Comparison of ENCODE assay signal across 13 mouse cellular contexts in the genomic region with DNA sequence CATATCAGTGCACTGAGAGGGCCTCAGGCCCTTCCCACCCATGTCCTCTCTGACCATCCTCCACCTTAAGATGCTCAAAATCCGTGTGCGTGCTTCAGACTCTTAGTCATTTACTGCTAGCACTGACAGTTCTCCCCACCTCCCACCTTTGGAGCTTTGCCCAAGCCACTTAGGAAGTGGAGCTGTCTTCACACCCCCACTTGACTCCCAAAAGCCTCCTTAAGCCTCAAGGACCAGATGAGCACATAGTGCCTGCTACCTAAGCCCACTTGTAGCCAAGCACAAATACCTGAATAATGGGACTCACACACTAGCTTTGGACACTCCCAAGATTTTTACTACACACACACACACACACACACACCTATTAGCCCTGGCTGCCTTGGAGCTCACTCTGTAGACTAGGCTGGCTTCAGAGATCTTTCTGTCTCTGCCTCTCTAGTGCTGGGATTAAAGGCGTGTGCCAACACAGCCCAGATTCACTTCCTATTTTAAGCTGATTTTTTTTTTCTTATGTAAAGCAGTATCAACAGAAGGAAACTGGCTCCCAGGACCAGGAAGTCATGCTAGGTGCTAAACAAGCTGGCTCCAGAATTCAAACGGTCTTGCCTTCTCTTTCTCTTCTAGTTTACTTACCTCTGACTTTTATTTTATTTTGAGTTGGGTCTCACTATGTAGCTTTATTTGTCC. TPM values are rescaled to one million over a fixed set of nuclear protein-coding genes. Genes with fewer than 3 reads are reported as not detected.
A peak's percentile ranks its signal among the peaks of the same experiment; 100 is the strongest.
DNase-seq lines count a peak whose midpoint lies in the region; ATAC-seq and TF ChIP-seq lines count a peak whose summit lies in the region.
"Had no signal": no experiment of that assay in that cellular context is flagged by ENCODE, and none has a peak within 500 bp of the region (broad histone marks: within the 10 kb centered on the region; RNA-seq: fewer than 3 reads in every experiment).

No protein-coding gene starts in this region.

- no peaks in the 10 kb centered on the region for H3K9me3 ChIP-seq in stomach, postnatal 0 days (ENCODE audit: control insufficient read depth, low read length)
- H3K9me3 ChIP-seq: embryonic facial prominence, embryonic 13.5 days; liver, embryonic 13.5 days; stomach, embryonic 15.5 days had no signal

- no peak overlapping the region for H3K4me2 ChIP-seq in stomach, postnatal 0 days (replicated peaks; ENCODE audit: low read depth)
- H3K4me2 ChIP-seq: embryonic facial prominence, embryonic 13.5 days; liver, embryonic 13.5 days; stomach, embryonic 15.5 days had no signal

- no peak overlapping the region for H3K4me3 ChIP-seq in gastrocnemius, adult 2 months
- H3K4me3 ChIP-seq in stomach, postnatal 0 days (ENCODE audit: low read depth, low read length), result no peak overlapping the region
- H3K4me3 ChIP-seq: embryonic facial prominence, embryonic 13.5 days; liver, embryonic 13.5 days; stomach, embryonic 15.5 days had no signal

- TF ChIP-seq CTCF in gastrocnemius, adult 2 months (IDR thresholded peaks at IDR 0.05), result no peak
- no peak for TF ChIP-seq CTCF in stomach, postnatal 0 days (IDR thresholded peaks at IDR 0.05; ENCODE audit: low read depth)

- no peak for DNase-seq in gastrocnemius, adult 2 months
- no peak for DNase-seq in gastrocnemius, postnatal 36 days
- peak; percentile 83 for DNase-seq in A20 (ENCODE audit: low read depth, low spot score)
- DNase-seq in brain, adult 2 months (ENCODE audit: low read depth, low spot score), result peak; percentile 87
- peak; percentile 94 for DNase-seq in lung, postnatal 36 days
- DNase-seq in stomach, postnatal 0 days (ENCODE audit: low spot score), result no peak
- DNase-seq in thymus, postnatal 10 days (ENCODE audit: low spot score in 2 of 2), result no peak
- DNase-seq: heart, postnatal 14 days; kidney, adult 9 months; liver, embryonic 13.5 days had no signal

- WGBS in stomach, postnatal 0 days, result 62% methylated on average over 4 of the region's 4 CpGs

- H3K36me3 ChIP-seq in stomach, postnatal 0 days (ENCODE audit: control insufficient read depth, insufficient read depth, low read length), result no peaks in the 10 kb centered on the region
- H3K36me3 ChIP-seq: embryonic facial prominence, embryonic 13.5 days; liver, embryonic 13.5 days; stomach, embryonic 15.5 days had no signal

- H3K27me3 ChIP-seq in stomach, postnatal 0 days (ENCODE audit: control insufficient read depth, insufficient read depth, low read length), result no peaks in the 10 kb centered on the region
- H3K27me3 ChIP-seq: embryonic facial prominence, embryonic 13.5 days; liver, embryonic 13.5 days; stomach, embryonic 15.5 days had no signal

- no peak for ATAC-seq in stomach, postnatal 0 days (ENCODE audit: low FRiP score, low TSS enrichment)
- no peak for ATAC-seq in inflammation-experienced regulatory T-cells, adult 6 months

- H3K4me1 ChIP-seq in stomach, postnatal 0 days (replicated peaks; ENCODE audit: control insufficient read depth, insufficient read depth), result no peaks in the 10 kb centered on the region

- TF ChIP-seq EP300 in stomach, postnatal 0 days (optimal IDR thresholded peaks at IDR 0.05), result no peak

- intact Hi-C loops in gastrocnemius, adult 2 months (cut with DNase I), result no loop called here
- intact Hi-C loops in gastrocnemius, postnatal 36 days (cut with DNase I), result loop anchor here (1.0 kb wide), 1 partner anchor 8 kb away; no protein-coding TSS in a partner anchor

- 0 out of 2 replicates have a peak overlapping the region, but pooled peaks have one; percentile 24 for H3K27ac ChIP-seq in gastrocnemius, adult 2 months
- H3K27ac ChIP-seq in stomach, postnatal 0 days (replicated peaks), result no peak overlapping the region
- H3K27ac ChIP-seq: embryonic facial prominence, embryonic 13.5 days; liver, embryonic 13.5 days; stomach, embryonic 15.5 days had no signal

- H3K9ac ChIP-seq in stomach, postnatal 0 days (ENCODE audit: low read length), result no peak overlapping the region
- H3K9ac ChIP-seq: embryonic facial prominence, embryonic 13.5 days; stomach, embryonic 15.5 days had no signal

RNA-seq across cellular contexts. Expression of a gene that starts 9.6 kb away (rescaled TPM):
- total RNA-seq in gastrocnemius, adult 2 months (2021), result 1 to 10 TPM; 3.1 to 4.1 TPM
- total RNA-seq in gastrocnemius, postnatal 36 days (2021), result 1 to 10 TPM; 2.4 to 3.4 TPM
- 3.0 and 3.5 TPM in 2 replicates for polyA plus RNA-seq in stomach, postnatal 0 days (2015; fragmentation: Nextera tagmentation; extraction: Ambion mirVana)
- 1 to 10 TPM; 2.6 to 3.6 (median 2.8) TPM for polyA plus RNA-seq in inflammation-experienced regulatory T-cells, adult 6 months (2017; shearing (Covaris generic))

RNA-seq across cellular contexts. Expression of a gene that starts 13.9 kb away (rescaled TPM):
- total RNA-seq in gastrocnemius, adult 2 months (2021), result 1 to 10 TPM; 2.8 to 5.9 TPM
- 1 to 10 TPM; 1.9 to 3.9 TPM for total RNA-seq in gastrocnemius, postnatal 36 days (2021)
- 22.2 and 23.5 TPM in 2 replicates for polyA plus RNA-seq in stomach, postnatal 0 days (2015; fragmentation: Nextera tagmentation; extraction: Ambion mirVana)
- 10 to 100 TPM; 48.4 to 49.9 (median 49.5) TPM for polyA plus RNA-seq in inflammation-experienced regulatory T-cells, adult 6 months (2017; shearing (Covaris generic))

Comparison
In these comparisons a context has a peak if more than half of its experiments do, and no peak if none do; other contexts are left out.
1. DNase-seq: peak in A20 (single experiment), brain, adult 2 months (single experiment) and lung, postnatal 36 days (single experiment); none in gastrocnemius, adult 2 months (single experiment), gastrocnemius, postnatal 36 days (0 of 2), stomach, postnatal 0 days (single experiment) and thymus, postnatal 10 days (0 of 2).